Mouse (Mus musculus) cortical plate, adult 2 months (tissue): ENCODE data around the gene Sec22b.

ENCODE experiments used
- CTCF ChIP-seq: fragments of 200-500 bp; IDR thresholded peaks from 2 replicates; pipeline ENCODE4 v1.5.1; 2011; ENCODE audit warnings: mild to moderate bottlenecking, control low read depth, low read length; ENCODE audit not compliant: insufficient read depth; ENCODE audit errors: extremely low read depth
- POLR2A ChIP-seq: fragments of 200-500 bp; IDR thresholded peaks from 2 replicates; pipeline ENCODE4 v1.6.1; 2011; ENCODE audit warnings: mild to moderate bottlenecking, low read length, control low read depth; ENCODE audit not compliant: insufficient read depth; ENCODE audit errors: extremely low read depth

GRCm38 (mm10) chr3:97969019-97969418, 68.0 kb downstream of the Sec22b start:
- no peak for TF ChIP-seq CTCF
- no peak for TF ChIP-seq POLR2A
